ENCODE assay signal across 20 mouse cellular contexts in the genomic region with DNA sequence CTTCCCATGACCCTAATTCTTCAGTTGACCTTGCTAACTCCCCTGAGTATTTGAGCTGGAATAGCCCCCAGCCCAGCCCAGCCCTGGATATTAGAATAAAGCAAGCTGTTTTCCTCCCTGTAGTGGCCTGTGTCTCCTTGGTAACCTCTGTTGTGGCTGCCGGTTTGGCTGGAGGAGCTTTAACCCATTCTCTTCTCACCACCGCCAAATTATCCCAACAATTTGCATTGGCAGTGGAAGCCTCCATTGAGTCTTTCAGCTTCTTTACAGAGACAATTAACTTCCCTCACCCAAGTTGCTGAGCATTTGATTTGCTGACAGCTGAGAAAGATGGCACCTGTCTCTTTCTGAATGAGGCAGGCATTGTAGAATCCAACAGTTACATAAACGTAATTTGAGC. TPM values are rescaled to one million over a fixed set of nuclear protein-coding genes. Genes with fewer than 3 reads are reported as not detected.
A peak's percentile ranks its signal among the peaks of the same experiment; 100 is the strongest.
DNase-seq lines count a peak whose midpoint lies in the region; ATAC-seq lines count a peak whose summit lies in the region.
"Not testable (repeated sequence)": the region's sequence is repeated elsewhere in the genome, so short reads cannot be mapped to it uniquely, and the experiment has no call there.
"Had no signal": no experiment of that assay in that cellular context is flagged by ENCODE, and none has a peak within 500 bp of the region (broad histone marks: within the 10 kb centered on the region; RNA-seq: fewer than 3 reads in every experiment).

No protein-coding gene starts in this region.

- H3K27ac ChIP-seq in embryonic facial prominence, embryonic 11.5 days (replicated peaks; ENCODE audit: low read depth, low read length); forebrain, embryonic 16.5 days (ENCODE audit: low read length); hindbrain, embryonic 15.5 days (replicated peaks); neural tube, embryonic 14.5 days (ENCODE audit: low read depth, low read length): not testable (repeated sequence)
- H3K27ac ChIP-seq in midbrain, embryonic 13.5 days = peak overlapping the region; percentile 44; the same call in 1 of the 2 replicates

- H3K9ac ChIP-seq in embryonic facial prominence, embryonic 11.5 days (replicated peaks; ENCODE audit: low read length); forebrain, embryonic 16.5 days (replicated peaks; ENCODE audit: low read depth, low read length); hindbrain, embryonic 15.5 days; midbrain, embryonic 13.5 days (replicated peaks); neural tube, embryonic 14.5 days (replicated peaks; ENCODE audit: low read depth, low read length): not testable (repeated sequence)

- H3K4me2 ChIP-seq in embryonic facial prominence, embryonic 11.5 days (ENCODE audit: low read depth, low read length); forebrain, embryonic 16.5 days (ENCODE audit: low read length); hindbrain, embryonic 15.5 days; midbrain, embryonic 13.5 days (replicated peaks); neural tube, embryonic 14.5 days (ENCODE audit: low read depth, low read length): not testable (repeated sequence)

- not testable (repeated sequence) for H3K9me3 ChIP-seq in embryonic facial prominence, embryonic 11.5 days (replicated peaks; ENCODE audit: control insufficient read depth, low read length); forebrain, embryonic 16.5 days (ENCODE audit: control insufficient read depth, low read length); hindbrain, embryonic 15.5 days; midbrain, embryonic 13.5 days; neural tube, embryonic 14.5 days (ENCODE audit: control insufficient read depth, low read length)

- DNase-seq in brain, embryonic 18.5 days (ENCODE audit: low read depth, low spot score) = peak; percentile 10
- DNase-seq in embryonic facial prominence, embryonic 11.5 days (ENCODE audit: low spot score) = peak; percentile 48
- peak; percentile 41 to 53 for DNase-seq in heart, postnatal 10 days
- DNase-seq in layer of hippocampus, postnatal 14 days (ENCODE audit: low spot score in 2 of 2) = peak; percentile 16 to 40

- not testable (repeated sequence) for H3K36me3 ChIP-seq in embryonic facial prominence, embryonic 11.5 days (replicated peaks; ENCODE audit: control insufficient read depth, insufficient read depth, low read depth, low read length); forebrain, embryonic 16.5 days (ENCODE audit: control insufficient read depth, insufficient read depth); hindbrain, embryonic 15.5 days; midbrain, embryonic 13.5 days; neural tube, embryonic 14.5 days (ENCODE audit: control insufficient read depth, insufficient read depth, low read length)

- H3K27me3 ChIP-seq in embryonic facial prominence, embryonic 11.5 days (ENCODE audit: control insufficient read depth, insufficient read depth, low read length); forebrain, embryonic 16.5 days (replicated peaks; ENCODE audit: control insufficient read depth, insufficient read depth, low read length); hindbrain, embryonic 15.5 days; midbrain, embryonic 13.5 days; neural tube, embryonic 14.5 days (ENCODE audit: control insufficient read depth, insufficient read depth, low read length): not testable (repeated sequence)

- peak; percentile 67; the same call in 1 of the 2 replicates for ATAC-seq in embryonic facial prominence, embryonic 11.5 days (replicated peaks; ENCODE audit: insufficient number of reproducible peaks, low FRiP score, low TSS enrichment, low read depth)
- peak; percentile 87 for ATAC-seq in forebrain, embryonic 16.5 days
- ATAC-seq in hindbrain, embryonic 15.5 days (ENCODE audit: low FRiP score, low read depth) = peak; percentile 73; the same call in 1 of the 2 replicates
- ATAC-seq in midbrain, embryonic 13.5 days = peak; percentile 87
- peak; percentile 75; the same call in 1 of the 2 replicates for ATAC-seq in neural tube, embryonic 14.5 days (ENCODE audit: low read depth)

- 10% methylated on average over 3 of the region's 3 CpGs for WGBS in embryonic facial prominence, embryonic 11.5 days
- under 1% methylated on average over 3 of the region's 3 CpGs for WGBS in forebrain, embryonic 16.5 days
- 2% methylated on average over 3 of the region's 3 CpGs for WGBS in hindbrain, embryonic 15.5 days
- WGBS in midbrain, embryonic 13.5 days = 4% methylated on average over 3 of the region's 3 CpGs
- WGBS in neural tube, embryonic 14.5 days = 10% methylated on average over 3 of the region's 3 CpGs

- intact Hi-C loops in heart, postnatal 10 days (cut with DNase I) = not testable (repeated sequence)

- not testable (repeated sequence) for H3K4me3 ChIP-seq in embryonic facial prominence, embryonic 11.5 days (ENCODE audit: low read depth, low read length); forebrain, embryonic 16.5 days (replicated peaks; ENCODE audit: low read length); hindbrain, embryonic 15.5 days; midbrain, embryonic 13.5 days (replicated peaks); neural tube, embryonic 14.5 days (ENCODE audit: low read depth, low read length)

- not testable (repeated sequence) for H3K4me1 ChIP-seq in embryonic facial prominence, embryonic 11.5 days (ENCODE audit: control insufficient read depth, insufficient read depth, low read length); forebrain, embryonic 16.5 days (replicated peaks; ENCODE audit: control insufficient read depth, insufficient read depth, low read length); hindbrain, embryonic 15.5 days (replicated peaks); neural tube, embryonic 14.5 days (ENCODE audit: control insufficient read depth, insufficient read depth, low read length)
- H3K4me1 ChIP-seq in midbrain, embryonic 13.5 days (replicated peaks) = peaks cover 17% of the 10 kb centered on the region

RNA-seq across cellular contexts. Expression of a gene that starts 8.3 kb away (rescaled TPM):
- not detected in 2 replicates for polyA plus RNA-seq in embryonic facial prominence, embryonic 11.5 days (2014; fragmentation: Nextera tagmentation; extraction: Ambion mirVana)
- polyA plus RNA-seq in forebrain, embryonic 16.5 days (2015; fragmentation: Nextera tagmentation; extraction: Ambion mirVana) = not detected in 2 replicates
- not detected for total RNA-seq in heart, postnatal 10 days (2021)
- polyA plus RNA-seq in hindbrain, embryonic 15.5 days (2015; fragmentation: Nextera tagmentation; extraction: Ambion mirVana) = not detected in 2 replicates
- not detected for total RNA-seq in layer of hippocampus, postnatal 14 days (2021)
- polyA plus RNA-seq in midbrain, embryonic 13.5 days (2015; fragmentation: Nextera tagmentation; extraction: Ambion mirVana) = not detected in 2 replicates
- polyA plus RNA-seq in neural tube, embryonic 14.5 days (2014; fragmentation: Nextera tagmentation; extraction: Ambion mirVana) = not detected in 2 replicates
- total RNA-seq: CH12.LX; gastrocnemius, postnatal 10 days; heart, postnatal 36 days; megakaryocyte, adult 5-6 weeks had no signal
- polyA plus RNA-seq: frontal cortex, adult 2 months; heart, embryonic 10.5 days; intestine, postnatal 0 days; kidney, embryonic 16.5 days; limb, embryonic 13.5 days; liver, embryonic 15.5 days; lung, postnatal 0 days had no signal

RNA-seq across cellular contexts. Expression of a gene that starts 8.4 kb away (rescaled TPM):
- polyA plus RNA-seq in embryonic facial prominence, embryonic 11.5 days (2014; fragmentation: Nextera tagmentation; extraction: Ambion mirVana) = not detected in 2 replicates
- not detected in 2 replicates for polyA plus RNA-seq in forebrain, embryonic 16.5 days (2015; fragmentation: Nextera tagmentation; extraction: Ambion mirVana)
- total RNA-seq in heart, postnatal 10 days (2021) = not detected
- not detected in 2 replicates for polyA plus RNA-seq in hindbrain, embryonic 15.5 days (2015; fragmentation: Nextera tagmentation; extraction: Ambion mirVana)
- total RNA-seq in layer of hippocampus, postnatal 14 days (2021) = not detected
- polyA plus RNA-seq in midbrain, embryonic 13.5 days (2015; fragmentation: Nextera tagmentation; extraction: Ambion mirVana) = not detected in 2 replicates
- polyA plus RNA-seq in neural tube, embryonic 14.5 days (2014; fragmentation: Nextera tagmentation; extraction: Ambion mirVana) = not detected in 2 replicates
- total RNA-seq: CH12.LX; gastrocnemius, postnatal 10 days; heart, postnatal 36 days; megakaryocyte, adult 5-6 weeks had no signal
- polyA plus RNA-seq: adrenal gland, adult 2 months; frontal cortex, adult 2 months; heart, embryonic 10.5 days; intestine, postnatal 0 days; kidney, embryonic 16.5 days; limb, embryonic 13.5 days; liver, embryonic 15.5 days; lung, postnatal 0 days had no signal

RNA-seq across cellular contexts. Expression of a gene that starts 8.6 kb away (rescaled TPM):
- polyA plus RNA-seq in embryonic facial prominence, embryonic 11.5 days (2014; fragmentation: Nextera tagmentation; extraction: Ambion mirVana) = not detected in 2 replicates
- polyA plus RNA-seq in forebrain, embryonic 16.5 days (2015; fragmentation: Nextera tagmentation; extraction: Ambion mirVana) = not detected in 2 replicates
- not detected for total RNA-seq in heart, postnatal 10 days (2021)
- polyA plus RNA-seq in hindbrain, embryonic 15.5 days (2015; fragmentation: Nextera tagmentation; extraction: Ambion mirVana) = not detected in 2 replicates
- total RNA-seq in layer of hippocampus, postnatal 14 days (2021) = not detected
- not detected in 2 replicates for polyA plus RNA-seq in midbrain, embryonic 13.5 days (2015; fragmentation: Nextera tagmentation; extraction: Ambion mirVana)
- not detected in 2 replicates for polyA plus RNA-seq in neural tube, embryonic 14.5 days (2014; fragmentation: Nextera tagmentation; extraction: Ambion mirVana)
- total RNA-seq: CH12.LX; gastrocnemius, postnatal 10 days; heart, postnatal 36 days; megakaryocyte, adult 5-6 weeks had no signal
- polyA plus RNA-seq: frontal cortex, adult 2 months; heart, embryonic 10.5 days; intestine, postnatal 0 days; kidney, embryonic 16.5 days; limb, embryonic 13.5 days; liver, embryonic 15.5 days; lung, postnatal 0 days had no signal

RNA-seq across cellular contexts. Expression of a gene that starts 19.8 kb away (rescaled TPM):
- polyA plus RNA-seq in embryonic facial prominence, embryonic 11.5 days (2014; fragmentation: Nextera tagmentation; extraction: Ambion mirVana) = not detected in 2 replicates
- polyA plus RNA-seq in forebrain, embryonic 16.5 days (2015; fragmentation: Nextera tagmentation; extraction: Ambion mirVana) = not detected in 2 replicates
- total RNA-seq in heart, postnatal 10 days (2021) = not detected
- polyA plus RNA-seq in hindbrain, embryonic 15.5 days (2015; fragmentation: Nextera tagmentation; extraction: Ambion mirVana) = not detected in 2 replicates
- not detected for total RNA-seq in layer of hippocampus, postnatal 14 days (2021)
- polyA plus RNA-seq in midbrain, embryonic 13.5 days (2015; fragmentation: Nextera tagmentation; extraction: Ambion mirVana) = not detected in 2 replicates
- polyA plus RNA-seq in neural tube, embryonic 14.5 days (2014; fragmentation: Nextera tagmentation; extraction: Ambion mirVana) = not detected in 2 replicates
- total RNA-seq: adrenal gland, adult 2 months; CH12.LX; gastrocnemius, postnatal 10 days; heart, postnatal 36 days; megakaryocyte, adult 5-6 weeks had no signal
- polyA plus RNA-seq: adrenal gland, adult 2 months; frontal cortex, adult 2 months; heart, embryonic 10.5 days; intestine, postnatal 0 days; kidney, embryonic 16.5 days; limb, embryonic 13.5 days; liver, embryonic 15.5 days; lung, postnatal 0 days had no signal

RNA-seq across cellular contexts. Expression of a gene that starts 20.5 kb away (rescaled TPM):
- polyA plus RNA-seq in embryonic facial prominence, embryonic 11.5 days (2014; fragmentation: Nextera tagmentation; extraction: Ambion mirVana) = not detected in 2 replicates
- not detected in 2 replicates for polyA plus RNA-seq in forebrain, embryonic 16.5 days (2015; fragmentation: Nextera tagmentation; extraction: Ambion mirVana)
- total RNA-seq in heart, postnatal 10 days (2021) = not detected
- not detected in 2 replicates for polyA plus RNA-seq in hindbrain, embryonic 15.5 days (2015; fragmentation: Nextera tagmentation; extraction: Ambion mirVana)
- not detected for total RNA-seq in layer of hippocampus, postnatal 14 days (2021)
- not detected in 2 replicates for polyA plus RNA-seq in midbrain, embryonic 13.5 days (2015; fragmentation: Nextera tagmentation; extraction: Ambion mirVana)
- not detected in 2 replicates for polyA plus RNA-seq in neural tube, embryonic 14.5 days (2014; fragmentation: Nextera tagmentation; extraction: Ambion mirVana)
- total RNA-seq: adrenal gland, adult 2 months; CH12.LX; gastrocnemius, postnatal 10 days; heart, postnatal 36 days; megakaryocyte, adult 5-6 weeks had no signal
- polyA plus RNA-seq: adrenal gland, adult 2 months; frontal cortex, adult 2 months; heart, embryonic 10.5 days; intestine, postnatal 0 days; kidney, embryonic 16.5 days; limb, embryonic 13.5 days; liver, embryonic 15.5 days; lung, postnatal 0 days had no signal
